Mouse (Mus musculus) MEL (cell line): ENCODE data around the gene Nlrp6.

Source experiments
- GATA1 ChIP-seq: IDR thresholded peaks from 2 replicates; pipeline ENCODE4 v1.6.1; 2011; ENCODE audit warnings: low read depth, low read length, improper control_type of control experiment
- MAX ChIP-seq: IDR thresholded peaks from 2 replicates; pipeline ENCODE4 v1.6.1; 2011; ENCODE audit warnings: low read length, improper control_type of control experiment
- MXI1 ChIP-seq: IDR thresholded peaks from 2 replicates; pipeline ENCODE4 v1.6.1; 2011; ENCODE audit warnings: mild to moderate bottlenecking, low read depth, low read length, improper control_type of control experiment
- POLR2AphosphoS2 ChIP-seq: IDR thresholded peaks from 2 replicates; pipeline ENCODE4 v1.6.1; 2011; ENCODE audit warnings: low read length, improper control_type of control experiment

- TF ChIP-seq MAX (peak; percentile 78), POLR2AphosphoS2 (no peak), GATA1 (no peak), MXI1 (peak; percentile 51; the same call in 1 of the 2 replicates)
Observed at GRCm38 (mm10) chr7:140903212-140903611, 17.5 kb upstream of the Nlrp6 start.
